Mouse (Mus musculus): ENCODE results near the gene Pla2g12b.
"Not testable (repeated sequence)": the region's sequence is repeated elsewhere in the genome, so short reads cannot be mapped to it uniquely, and the experiment has no call there.

- not testable (repeated sequence) for TF ChIP-seq CTCF (IDR thresholded peaks at IDR 0.05; ENCODE audit: insufficient read depth, low read length); POLR2A (IDR thresholded peaks at IDR 0.05; ENCODE audit: borderline replicate concordance, extremely low read depth, low read depth, low read length)
Observed at GRCm38 (mm10) chr10:59395461-59395860, 8.0 kb upstream of the Pla2g12b start, which contains the start of gene Gm10273.
